Mouse (Mus musculus): ENCODE data around the gene Fbxo2.
A peak's percentile ranks its signal among the peaks of the same experiment; 100 is the strongest.
"Not testable (repeated sequence)": the region's sequence is repeated elsewhere in the genome, so short reads cannot be mapped to it uniquely, and the experiment has no call there.

Gene Fbxo2

GRCm38 (mm10) chr4:148174495-148174862 is 14.1 kb downstream of the Fbxo2 start:
- no peak for DNase-seq (ENCODE audit: low spot score in 2 of 2)

- DNase-seq (ENCODE audit: low spot score in 2 of 2): not testable (repeated sequence)
Observed at GRCm38 (mm10) chr4:148176603-148177002, 16.2 kb downstream of the Fbxo2 start.

- no peak for DNase-seq (ENCODE audit: low spot score in 2 of 2)
Observed at GRCm38 (mm10) chr4:148177716-148178115, 17.3 kb downstream of the Fbxo2 start.

GRCm38 (mm10) chr4:148181483-148181882 is 21.1 kb downstream of the Fbxo2 start:
- DNase-seq (ENCODE audit: low spot score in 2 of 2): no peak

GRCm38 (mm10) chr4:148182363-148182762 is 21.9 kb downstream of the Fbxo2 start:
- no peak for DNase-seq (ENCODE audit: low spot score in 2 of 2)

- no peak for DNase-seq (ENCODE audit: low spot score in 2 of 2)
Observed at GRCm38 (mm10) chr4:148184564-148184963, 24.1 kb downstream of the Fbxo2 start.

- DNase-seq (ENCODE audit: low spot score in 2 of 2): no peak
Observed at GRCm38 (mm10) chr4:148185819-148186218, 25.4 kb downstream of the Fbxo2 start.

- DNase-seq (ENCODE audit: low spot score in 2 of 2): not testable (repeated sequence)
Observed at GRCm38 (mm10) chr4:148188767-148189166, 28.3 kb downstream of the Fbxo2 start.

- no peak for DNase-seq (ENCODE audit: low spot score in 2 of 2)
Observed at GRCm38 (mm10) chr4:148192707-148193245, 32.4 kb downstream of the Fbxo2 start.

GRCm38 (mm10) chr4:148194400-148194799 is 34.0 kb downstream of the Fbxo2 start:
- DNase-seq (ENCODE audit: low spot score in 2 of 2): no peak

- no peak for DNase-seq (ENCODE audit: low spot score in 2 of 2)
Observed at GRCm38 (mm10) chr4:148198721-148199120, 38.3 kb downstream of the Fbxo2 start.

- DNase-seq (ENCODE audit: low spot score in 2 of 2): no peak
Observed at GRCm38 (mm10) chr4:148203557-148203956, 43.1 kb downstream of the Fbxo2 start.

- DNase-seq (ENCODE audit: low spot score in 2 of 2): no peak
Observed at GRCm38 (mm10) chr4:148204061-148204872, 43.8 kb downstream of the Fbxo2 start.

GRCm38 (mm10) chr4:148204873-148205232 is 44.4 kb downstream of the Fbxo2 start:
- no peak for DNase-seq (ENCODE audit: low spot score in 2 of 2)

GRCm38 (mm10) chr4:148214460-148215136 is 54.2 kb downstream of the Fbxo2 start:
- DNase-seq (ENCODE audit: low spot score in 2 of 2): peak; percentile 63 to 67

GRCm38 (mm10) chr4:148215264-148215900 is 55.0 kb downstream of the Fbxo2 start:
- DNase-seq (ENCODE audit: low spot score in 2 of 2): no peak
